Mouse (Mus musculus): ENCODE results near the gene Vav1.

DNA sequence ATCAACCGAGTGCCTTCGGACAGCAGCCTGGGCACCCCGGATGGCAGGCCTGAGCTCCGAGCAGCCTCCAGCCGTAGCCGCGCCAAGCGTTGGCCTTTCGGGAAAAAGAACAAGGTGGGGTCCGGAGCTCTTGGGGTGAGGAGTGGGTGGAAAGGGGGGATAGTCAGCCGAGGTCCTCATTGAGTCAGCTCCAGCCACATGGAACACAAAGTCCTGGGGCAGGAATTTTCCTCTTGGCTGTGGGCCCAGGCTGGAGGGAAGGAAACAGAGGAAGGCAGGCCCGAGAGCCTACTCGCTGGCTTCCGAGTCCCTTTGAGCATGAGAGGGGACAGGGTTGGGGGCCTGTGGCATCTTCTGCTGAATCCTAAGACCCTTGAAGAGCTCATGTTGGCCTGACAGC lies 23.5 kb upstream of the Vav1 start:
- TF ChIP-seq CTCF (conservative IDR thresholded peaks at IDR 0.05; ENCODE audit: insufficient read depth, insufficient read length, low read depth, low read length) (no peak), POLR2A (IDR thresholded peaks at IDR 0.05; ENCODE audit: low read depth, low read length) (no peak)
